Mouse (Mus musculus) lung, postnatal 36 days (tissue): ENCODE data around the gene Ube2q2.
A peak's percentile ranks its signal among the peaks of the same experiment; 100 is the strongest.
"Not testable (repeated sequence)": the region's sequence is repeated elsewhere in the genome, so short reads cannot be mapped to it uniquely, and the experiment has no call there.

Experiments
- DNase-seq: peaks from one replicate; pipeline ENCODE4 v3.0.0; 2022; ENCODE audit warnings: mixed read lengths

Gene Ube2q2

DNA sequence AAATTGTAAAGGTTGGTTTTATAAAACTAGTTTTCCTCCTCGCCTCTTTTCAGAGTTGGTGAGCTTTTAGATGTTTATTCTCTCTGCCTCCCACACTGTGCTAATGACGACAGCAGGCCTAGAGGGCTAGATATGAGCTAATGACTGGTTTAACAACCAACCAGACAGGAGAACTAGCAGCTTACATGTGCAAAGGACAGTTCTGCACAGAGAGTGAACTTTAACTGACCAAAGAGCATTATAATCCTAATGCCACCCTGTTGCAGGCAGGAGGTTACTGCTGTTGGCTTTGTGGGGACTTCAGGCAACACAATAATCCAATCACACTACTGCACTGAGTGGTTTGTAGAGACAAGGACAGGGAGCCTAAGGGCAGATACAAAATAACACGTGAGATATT is 94.6 kb downstream of the Ube2q2 start:
- no peak for DNase-seq

DNA sequence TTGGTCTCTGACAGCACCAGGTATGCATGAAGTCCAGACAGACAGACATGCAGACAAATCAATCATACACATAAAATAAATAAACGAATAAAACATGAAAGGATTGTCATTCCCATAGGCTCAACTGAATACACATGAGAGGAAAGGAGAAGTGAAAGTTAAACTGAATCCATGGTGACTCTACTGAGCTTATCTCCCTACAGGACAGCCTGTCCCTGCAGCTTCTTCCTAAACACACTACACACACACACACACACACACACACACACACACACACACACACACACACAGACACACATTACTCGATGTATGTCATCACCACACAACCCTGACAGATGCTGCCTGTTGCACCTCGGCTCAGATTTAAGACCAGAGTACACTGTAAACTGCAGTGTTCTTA is 95.4 kb downstream of the Ube2q2 start:
- no peak for DNase-seq

DNA sequence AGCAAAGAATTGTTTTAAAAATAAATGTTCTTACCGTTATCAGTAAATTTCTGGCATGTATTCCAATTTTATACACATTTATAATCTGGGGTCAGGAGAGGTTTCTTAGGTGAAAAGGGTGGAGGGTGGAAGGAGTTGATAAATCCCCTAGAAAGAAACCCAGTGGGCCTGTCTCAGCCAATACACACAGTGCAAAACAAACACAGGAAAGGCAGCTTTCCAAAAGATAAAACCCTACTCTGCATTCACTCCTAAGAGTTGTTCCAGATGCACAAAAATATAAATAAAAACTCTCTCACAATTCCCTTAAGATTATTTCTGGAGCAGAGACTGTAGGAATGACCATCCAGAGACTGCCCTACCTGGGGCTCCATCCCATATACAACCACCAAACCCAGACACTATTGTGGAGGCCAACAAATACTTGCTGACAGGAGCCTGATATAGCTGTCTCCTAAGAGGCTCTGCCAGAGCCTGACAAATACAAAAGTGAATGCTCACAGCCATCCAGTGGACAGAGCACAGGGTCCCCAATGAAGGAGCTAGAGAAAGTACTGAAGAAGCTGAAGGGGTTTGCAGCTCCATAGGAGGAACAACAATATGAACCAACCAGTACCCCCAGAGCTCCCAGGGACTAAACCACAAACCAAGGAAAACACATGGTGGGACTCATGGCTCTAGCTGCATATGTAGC is 96.5 kb downstream of the Ube2q2 start:
- not testable (repeated sequence) for DNase-seq

DNA sequence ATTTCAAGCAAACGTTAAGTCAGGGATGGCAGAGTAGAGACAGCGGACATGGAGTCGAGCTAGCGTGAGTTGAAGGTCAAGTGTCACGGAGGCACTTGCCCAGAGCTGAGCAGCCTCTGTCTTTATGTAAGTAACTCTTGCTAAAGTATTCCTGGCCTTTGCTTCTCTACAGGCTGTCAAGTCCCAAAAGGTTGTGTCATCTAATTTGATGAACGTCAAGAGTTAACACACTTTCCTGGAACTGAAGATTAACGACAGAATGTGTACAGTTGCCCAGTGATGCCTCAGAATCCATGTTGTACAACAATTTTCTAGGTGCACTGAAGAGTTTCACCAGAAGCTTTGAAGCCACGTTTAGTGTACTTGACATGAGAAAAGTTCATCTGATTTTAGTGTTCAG is 97.8 kb downstream of the Ube2q2 start:
- DNase-seq: no peak

DNA sequence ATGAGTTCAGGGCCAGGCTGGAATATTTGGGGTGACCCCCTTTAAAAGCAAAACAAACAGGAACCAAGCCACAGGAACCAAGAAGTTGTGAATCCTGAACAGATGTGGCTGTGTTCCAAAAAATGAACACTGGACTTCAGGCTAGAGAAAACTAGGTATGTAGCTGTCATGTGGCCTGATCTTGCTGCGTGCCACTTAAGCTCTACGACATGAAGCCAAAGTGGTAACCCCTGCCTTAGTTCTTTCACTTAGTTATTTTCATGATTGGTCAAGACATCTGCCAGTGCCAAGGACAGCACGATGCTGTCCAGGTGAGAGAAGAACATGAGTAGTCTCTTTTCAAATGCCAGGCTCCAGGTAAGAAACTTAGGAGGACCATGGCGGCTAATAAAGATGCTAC is 98.3 kb downstream of the Ube2q2 start:
- DNase-seq: no peak

DNA sequence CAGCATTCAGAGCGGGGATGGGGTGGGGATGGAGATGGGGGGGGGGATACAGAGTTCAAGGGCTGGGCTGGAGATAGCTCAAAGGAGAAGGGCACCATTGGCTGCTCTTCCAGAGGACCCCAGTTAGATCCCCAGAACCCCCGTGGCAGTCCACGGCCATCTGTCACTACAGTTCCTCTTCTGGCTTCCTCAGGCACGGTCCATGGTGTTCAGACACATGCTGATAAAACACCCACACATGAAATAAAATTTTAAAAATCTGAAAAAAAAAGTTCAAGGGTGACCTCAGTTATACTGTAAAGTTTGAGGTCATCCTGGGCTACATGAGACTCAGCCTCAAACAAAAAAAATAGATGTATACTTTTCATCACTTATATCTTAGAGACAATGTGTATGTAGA is 99.8 kb downstream of the Ube2q2 start:
- no peak for DNase-seq

DNA sequence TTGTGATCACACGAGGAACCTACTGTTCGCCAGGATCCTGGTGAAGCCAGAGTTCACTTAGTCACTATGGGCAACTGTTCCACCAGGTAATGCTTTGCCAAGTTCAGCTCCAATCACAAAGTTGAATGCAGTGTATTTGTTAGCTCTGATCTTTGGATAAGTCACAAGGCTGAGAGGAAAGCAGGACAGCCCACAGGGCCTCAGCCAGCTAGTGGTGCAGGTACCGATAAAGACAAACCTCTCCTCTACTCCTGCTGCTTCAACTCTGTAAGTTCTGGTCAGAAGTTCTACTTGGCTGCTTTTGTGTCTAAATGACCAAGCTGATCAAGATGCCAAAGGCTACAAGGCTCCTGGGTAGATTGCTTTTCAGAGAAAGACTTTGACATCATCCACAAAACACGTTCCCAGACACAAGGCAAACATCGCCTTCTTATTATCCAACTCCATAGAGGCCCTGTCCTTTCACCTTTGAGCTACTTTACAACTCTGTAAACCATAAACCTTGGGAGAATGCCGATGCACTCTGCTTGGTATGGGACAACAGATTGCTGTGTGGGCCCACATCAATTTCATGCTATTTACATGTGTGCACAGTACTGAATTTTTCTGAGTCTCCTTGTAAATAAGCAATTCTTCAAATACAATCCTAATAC is 102.1 kb downstream of the Ube2q2 start:
- no peak for DNase-seq

DNA sequence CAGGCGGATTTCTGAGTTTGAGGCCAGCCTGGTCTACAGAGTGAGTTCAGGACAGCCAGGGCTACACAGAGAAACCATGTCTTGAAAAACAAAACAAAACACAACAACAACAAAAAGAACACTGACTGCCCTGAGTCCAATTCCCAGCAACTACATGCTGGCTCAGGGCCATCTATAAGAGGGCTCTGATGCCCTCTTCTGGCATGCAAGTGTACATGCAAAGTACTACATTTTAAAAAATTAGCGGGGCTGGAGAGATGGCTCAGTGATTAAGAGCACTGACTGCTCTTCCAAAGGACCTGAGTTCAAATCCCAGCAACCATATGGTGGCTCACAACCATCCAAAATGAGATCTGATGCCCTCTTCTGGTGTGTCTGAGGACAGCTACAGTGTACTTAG is 103.4 kb downstream of the Ube2q2 start:
- peak; percentile 47 for DNase-seq

DNA sequence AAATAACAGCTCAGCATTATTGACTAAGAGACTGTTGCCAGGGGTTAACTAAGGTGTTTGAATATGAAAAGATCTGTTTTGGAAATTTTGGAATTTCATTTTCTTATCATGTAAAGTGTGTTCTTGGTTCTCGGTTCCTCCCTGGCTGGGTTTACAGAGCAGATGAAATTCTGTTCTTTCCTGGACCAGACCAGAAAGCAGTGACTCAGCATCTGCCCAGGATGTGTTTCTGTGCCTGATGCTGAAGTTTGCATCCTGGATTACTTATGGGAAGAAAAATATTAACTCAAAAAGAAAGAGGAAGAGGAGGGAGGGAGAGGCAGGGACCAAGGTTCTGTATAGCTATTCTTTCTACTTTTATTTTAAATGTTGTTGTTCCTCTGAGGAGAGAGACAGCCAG is 105.2 kb downstream of the Ube2q2 start:
- DNase-seq: no peak

DNA sequence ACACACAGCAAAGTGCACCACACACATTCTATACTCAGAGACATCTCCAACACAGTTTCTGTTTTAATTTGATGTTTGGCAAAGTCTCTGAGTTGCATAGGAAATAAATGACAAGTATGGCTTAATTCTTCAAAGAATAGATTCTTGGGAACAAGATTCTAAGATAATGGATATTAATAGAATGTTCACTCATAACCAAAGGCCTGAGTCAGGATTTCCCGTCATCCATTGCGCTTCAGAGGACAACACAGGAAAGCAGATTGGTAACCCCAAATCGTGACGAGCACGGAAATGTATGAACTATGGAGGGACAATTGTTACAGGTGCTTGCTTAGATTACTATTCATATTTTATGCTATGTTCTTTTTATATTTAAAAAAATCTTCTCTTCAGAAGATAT is 106.4 kb downstream of the Ube2q2 start:
- DNase-seq: peak; percentile 11

DNA sequence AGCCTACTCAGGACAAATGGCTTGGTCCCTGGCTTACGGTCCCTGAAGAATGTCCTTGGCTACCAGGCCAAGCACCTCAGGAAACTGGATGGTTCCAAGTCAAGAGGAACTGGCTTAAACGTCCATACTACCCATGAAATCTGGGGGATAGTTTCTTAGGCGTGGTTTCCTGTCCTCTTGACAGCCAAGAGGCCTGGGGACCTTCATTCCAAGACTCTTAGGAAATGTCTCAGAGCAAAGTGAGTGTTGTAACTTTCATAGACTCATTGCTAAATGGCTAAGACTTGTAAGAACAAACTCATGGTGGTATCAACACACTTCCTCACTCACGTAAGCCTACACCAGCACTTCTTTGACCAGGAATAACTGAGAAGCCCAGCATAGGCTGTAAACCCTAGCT is 107.0 kb downstream of the Ube2q2 start:
- peak; percentile 40 for DNase-seq

DNA sequence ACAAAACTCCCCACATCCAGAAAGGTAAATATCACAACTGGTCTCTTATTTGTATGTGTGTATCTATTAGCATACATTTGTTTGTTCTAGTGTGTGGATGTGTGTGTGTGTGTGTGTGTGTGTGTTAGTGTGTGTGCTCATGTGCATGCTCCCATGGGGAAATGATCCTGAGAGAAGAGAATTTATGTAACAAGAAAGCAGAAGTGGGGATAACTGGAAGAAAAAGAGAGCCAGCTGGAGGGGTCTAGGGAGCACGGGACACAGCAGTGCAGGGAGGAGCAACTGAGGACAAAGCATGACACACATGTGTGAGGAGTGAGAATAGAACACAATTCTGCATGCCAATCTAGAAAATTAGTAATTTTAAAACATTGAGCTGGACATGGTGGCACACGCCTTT is 108.5 kb downstream of the Ube2q2 start:
- DNase-seq: no peak
